Mouse (Mus musculus) lung, postnatal 0 days (tissue): ENCODE data around the gene Dazap2. TPM values are rescaled to one million over a fixed set of nuclear protein-coding genes. Genes with fewer than 3 reads are reported as not detected.

ENCODE experiments used
- ATAC-seq: fragments of 200-750 bp; cut with Nextera tagmentation; 2 replicates; pipeline ENCODE4 v1.8.0; 2017; ENCODE audit warnings: moderate library complexity
- DNase-seq: peaks from one replicate; pipeline ENCODE4 v3.0.0-alpha.2; 2016; ENCODE audit warnings: low spot score
- H3K27ac ChIP-seq: fragments of 300-500 bp; sonication (generic); 2 replicates; pipeline ENCODE4 v1.5.1; 2014; ENCODE audit warnings: antibody characterized with exemption, mild to moderate bottlenecking, low read length, mixed read lengths
- H3K27me3 ChIP-seq: fragments of 300-500 bp; sonication (generic); replicated peaks from 2 replicates; pipeline ENCODE4 v1.6.1; 2014; ENCODE audit warnings: low read length, mixed read lengths; ENCODE audit not compliant: insufficient read depth
- H3K36me3 ChIP-seq: fragments of 300-500 bp; sonication (generic); 2 replicates; pipeline ENCODE4 v1.6.1; 2014; ENCODE audit warnings: low read length, mixed read lengths; ENCODE audit not compliant: insufficient read depth
- H3K4me1 ChIP-seq: fragments of 300-500 bp; sonication (generic); 2 replicates; pipeline ENCODE4 v1.6.1; 2014; ENCODE audit warnings: antibody characterized with exemption, low read depth, low read length, mixed read lengths; ENCODE audit not compliant: insufficient read depth
- H3K4me2 ChIP-seq: fragments of 300-500 bp; sonication (generic); replicated peaks from 2 replicates; pipeline ENCODE4 v1.6.1; 2014; ENCODE audit warnings: low read depth, mild to moderate bottlenecking, low read length, moderate library complexity, mixed read lengths
- H3K4me3 ChIP-seq: fragments of 300-500 bp; sonication (generic); 2 replicates; pipeline ENCODE4 v1.5.1; 2014; ENCODE audit warnings: low read depth, low read length
- H3K9ac ChIP-seq: fragments of 300-500 bp; sonication (generic); replicated peaks from 2 replicates; pipeline ENCODE4 v1.6.1; 2014; ENCODE audit warnings: low read depth, mild to moderate bottlenecking
- H3K9me3 ChIP-seq: fragments of 300-500 bp; sonication (generic); 2 replicates; pipeline ENCODE4 v1.6.1; 2016; ENCODE audit warnings: low read length, mixed read lengths
- CTCF ChIP-seq: IDR thresholded peaks from 2 replicates; pipeline ENCODE4 v1.5.1; 2016; ENCODE audit warnings: antibody characterized with exemption, mild to moderate bottlenecking
- EP300 ChIP-seq: IDR thresholded peaks from 2 replicates; pipeline ENCODE4 v1.6.1; 2016; ENCODE audit warnings: antibody characterized with exemption, mild to moderate bottlenecking, control low read depth
- WGBS: fragments of 180-500 bp; shearing (Covaris S2); extraction: QIAGEN DNeasy Blood & Tissue Kit; methylation state at CpG from one replicate; pipeline ENCODE4 v1.1.7; 2014; 5-methylcytosine and 5-hydroxymethylcytosine counted together
- polyA plus RNA-seq: library from polyadenylated mRNA; unstranded; fragments of >200 nt; fragmentation: Nextera tagmentation; extraction: Ambion mirVana; gene quantifications from 2 replicates; pipeline ENCODE4 v1.2.1, GENCODE M21; 2015

Gene Dazap2
- polyA plus RNA-seq, 1 experiment from 2014 or later, result 299 TPM

DNA sequence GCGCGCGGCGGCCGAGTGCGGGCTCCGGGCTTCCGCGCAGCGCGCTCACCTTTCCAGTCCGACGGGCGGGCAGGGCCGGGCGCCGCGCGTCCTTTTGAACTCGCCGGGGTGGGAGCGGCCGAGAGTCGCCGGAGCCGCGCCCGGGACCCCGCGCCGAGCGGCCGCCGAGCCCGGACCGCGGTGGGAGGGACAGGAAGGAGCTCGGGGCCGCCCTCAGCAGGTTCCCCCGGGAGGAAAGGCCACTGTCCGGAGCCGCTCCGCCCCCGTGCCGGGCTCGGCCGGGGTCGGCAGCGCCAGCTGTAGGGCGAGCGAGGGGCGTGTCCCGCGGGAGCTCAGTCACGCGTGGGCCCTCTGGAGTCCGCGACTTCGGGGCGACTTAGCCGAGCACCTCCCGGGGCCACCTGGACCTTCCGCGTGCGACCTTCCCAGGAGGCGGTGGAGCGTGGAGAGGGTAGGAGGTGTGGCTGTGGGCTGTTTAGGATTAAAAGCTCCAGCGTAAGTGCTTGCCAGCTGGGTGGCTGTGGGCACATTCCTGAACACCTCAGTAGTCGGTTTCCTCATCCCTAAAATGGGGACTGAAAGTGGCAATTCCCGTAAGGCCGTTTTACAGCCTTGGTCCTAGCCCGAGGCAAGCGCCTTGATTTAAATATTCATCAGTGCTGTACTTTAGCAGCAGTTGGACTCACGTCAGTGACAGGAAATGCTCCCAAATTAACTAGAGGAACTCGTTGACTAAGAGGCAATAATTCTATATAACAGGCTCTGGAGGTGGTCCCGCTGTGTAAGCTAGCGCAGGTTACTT is 21.8 kb downstream of the Dazap2 start, which contains the start of gene Smagp:
Gene Smagp, minus strand, starts transcription at position 241 of the 802 bp plus-strand sequence.
- H3K4me2 ChIP-seq, result peak within 1 kb of the TSS; percentile 93
- peaks cover 3% of the 10 kb centered on the region; the same call in 1 of the 2 replicates for H3K4me1 ChIP-seq
- TF ChIP-seq EP300, result no peak
- peak; percentile 21; the same call in 1 of the 2 replicates for TF ChIP-seq CTCF
- peak within 1 kb of the TSS; percentile 77 for H3K27ac ChIP-seq
- under 1% methylated on average over 37 of the region's 77 CpGs for WGBS
- H3K27me3 ChIP-seq, result no peaks in the 10 kb centered on the region
- peak within 1 kb of the TSS; percentile 73 for H3K9ac ChIP-seq
- H3K9me3 ChIP-seq, result no peaks in the 10 kb centered on the region
- DNase-seq (peak; percentile 71), ATAC-seq (peak; percentile 82)
- peak within 1 kb of the TSS; percentile 67 for H3K4me3 ChIP-seq
- H3K36me3 ChIP-seq, result no peaks in the 10 kb centered on the region

DNA sequence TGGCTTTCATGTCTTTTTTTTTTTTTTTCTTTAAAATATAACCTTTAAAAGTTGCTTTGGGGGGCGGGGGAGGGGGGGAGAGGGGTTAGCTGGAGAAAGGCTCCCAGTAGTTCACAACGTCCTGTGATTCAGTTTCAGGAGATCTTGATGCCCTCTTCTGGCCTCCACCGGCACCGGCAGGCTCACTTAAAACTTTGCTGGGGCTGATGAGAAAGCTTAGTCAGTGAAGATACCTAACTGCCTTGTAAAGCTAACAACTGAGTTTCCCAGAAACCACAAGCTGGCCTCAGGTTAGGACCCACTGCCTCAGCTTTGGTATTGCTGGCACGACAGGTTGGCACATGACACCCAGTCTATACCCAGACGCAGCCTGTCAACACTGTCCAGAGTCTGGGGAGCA is 22.5 kb downstream of the Dazap2 start:
- DNase-seq (peak; percentile 61), ATAC-seq (no peak)
- Histone ChIP-seq H3K27ac (no peak overlapping the region), H3K36me3 (no peaks in the 10 kb centered on the region), H3K4me3 (no peak overlapping the region), H3K27me3 (no peaks in the 10 kb centered on the region), H3K9ac (no peak overlapping the region), H3K4me1 (peaks cover 3% of the 10 kb centered on the region; the same call in 1 of the 2 replicates), H3K4me2 (peak overlapping the region; percentile 93), H3K9me3 (no peaks in the 10 kb centered on the region)
- 17% methylated on average over 6 of the region's 6 CpGs for WGBS
- no peak for TF ChIP-seq EP300
- peak; percentile 63 for TF ChIP-seq CTCF

DNA sequence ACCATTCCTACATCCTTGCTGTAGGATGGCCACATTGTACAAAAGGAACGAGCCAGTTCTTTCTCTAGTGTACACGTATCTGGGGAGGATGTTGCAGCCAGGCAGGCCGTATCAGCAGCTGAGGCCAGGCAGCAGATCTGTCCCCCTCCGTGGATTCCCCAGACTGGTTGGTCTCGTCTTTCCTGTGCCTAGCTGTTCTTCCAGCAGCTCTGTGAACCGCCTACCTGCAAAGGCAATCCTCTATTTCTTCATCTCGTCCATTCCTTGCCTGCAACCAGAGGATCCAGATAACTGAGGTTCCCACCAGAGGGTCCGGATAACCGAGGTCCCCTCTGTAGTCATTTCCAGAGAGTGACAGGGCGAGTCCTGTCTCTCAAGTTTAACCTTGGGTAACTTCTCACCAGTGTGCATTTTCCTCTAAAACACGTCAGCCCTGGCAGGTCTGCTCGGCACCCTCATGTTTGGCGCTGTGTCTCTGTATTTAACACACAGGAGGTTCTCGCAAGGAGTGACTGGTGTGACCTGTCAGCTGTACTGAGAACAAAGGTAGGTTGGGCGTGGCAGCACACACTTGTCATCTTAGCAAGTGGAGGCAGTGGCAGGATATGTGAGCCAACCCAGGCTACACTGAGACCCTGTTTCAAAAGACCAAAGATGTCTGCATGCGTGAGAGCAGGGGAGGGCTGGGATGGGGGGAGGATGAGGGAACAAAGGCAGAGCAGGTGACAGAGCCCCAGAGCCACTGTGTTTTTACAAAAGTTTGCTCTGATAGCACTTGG is 25.0 kb downstream of the Dazap2 start:
- whole genome bisulfite sequencing, result 59% methylated on average over 16 of the region's 16 CpGs
- peaks cover 3% of the 10 kb centered on the region; the same call in 1 of the 2 replicates for H3K4me1 ChIP-seq
- no peak overlapping the region for H3K27ac ChIP-seq
- DNase-seq, result no peak
- no peak overlapping the region for H3K4me2 ChIP-seq
- ATAC-seq, result no peak
- H3K36me3 ChIP-seq, result no peaks in the 10 kb centered on the region
- no peak overlapping the region for H3K9ac ChIP-seq
- no peak overlapping the region for H3K4me3 ChIP-seq
- H3K27me3 ChIP-seq, result no peaks in the 10 kb centered on the region
- H3K9me3 ChIP-seq, result no peaks in the 10 kb centered on the region
- no peak for TF ChIP-seq EP300
- no peak for TF ChIP-seq CTCF

DNA sequence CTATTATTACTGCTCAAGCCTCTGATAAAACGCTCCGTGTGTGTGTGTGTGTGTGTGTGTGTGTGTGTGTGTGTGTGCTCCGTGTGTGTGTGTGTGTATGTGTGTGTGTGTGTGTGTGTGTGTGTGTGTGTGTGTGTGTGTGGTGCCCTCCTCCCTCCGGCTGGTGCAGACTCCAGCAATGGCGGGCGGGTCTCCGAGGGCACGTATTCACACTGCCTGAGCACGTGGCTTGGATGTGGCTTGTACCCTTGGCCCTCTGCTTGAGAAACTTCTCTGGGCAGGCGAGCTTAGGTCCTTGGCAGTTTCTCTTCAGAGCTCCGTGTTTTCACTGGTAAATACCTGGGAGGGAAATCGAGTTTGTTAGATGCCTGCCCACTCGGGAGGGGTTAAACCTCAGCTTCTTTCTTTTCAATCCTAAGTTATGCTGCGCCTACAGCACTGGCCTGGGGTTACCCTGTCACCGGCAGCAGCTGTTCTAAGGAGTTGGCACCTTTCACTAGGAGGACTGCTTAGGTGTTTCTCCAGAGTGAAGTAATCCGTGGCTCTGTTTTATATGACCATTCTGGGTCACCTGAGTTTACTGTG is 26.2 kb downstream of the Dazap2 start:
- Histone ChIP-seq H3K9me3 (no peaks in the 10 kb centered on the region), H3K27me3 (no peaks in the 10 kb centered on the region), H3K9ac (no peak overlapping the region), H3K4me3 (no peak overlapping the region), H3K27ac (no peak overlapping the region), H3K36me3 (no peaks in the 10 kb centered on the region), H3K4me2 (no peak overlapping the region), H3K4me1 (peaks cover 3% of the 10 kb centered on the region; the same call in 1 of the 2 replicates)
- 48% methylated on average over 10 of the region's 16 CpGs for WGBS
- DNase-seq (no peak), ATAC-seq (no peak)
- TF ChIP-seq CTCF, result no peak
- TF ChIP-seq EP300, result no peak

DNA sequence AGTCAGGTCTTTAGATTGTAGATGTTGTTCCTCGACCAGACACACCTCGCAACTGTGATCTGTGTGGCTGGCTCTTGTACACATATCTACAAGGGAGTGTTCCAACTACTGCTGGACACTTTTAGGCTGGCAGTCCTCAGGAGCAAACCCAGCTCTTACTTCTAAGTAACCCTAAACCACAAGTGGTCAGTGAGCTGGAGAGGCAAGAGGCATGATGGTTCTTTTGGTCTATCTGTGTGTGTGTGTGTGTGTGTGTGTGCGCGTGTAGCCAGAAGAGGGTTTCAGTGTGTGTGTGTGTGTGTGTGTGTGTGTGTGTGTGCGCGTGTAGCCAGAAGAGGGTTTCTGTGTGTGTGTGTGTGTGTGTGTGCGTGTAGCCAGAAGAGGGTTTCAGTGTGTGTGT is 27.3 kb downstream of the Dazap2 start:
- Histone ChIP-seq H3K9me3 (no peaks in the 10 kb centered on the region), H3K9ac (no peak overlapping the region), H3K4me2 (no peak overlapping the region), H3K27ac (no peak overlapping the region), H3K36me3 (no peaks in the 10 kb centered on the region), H3K4me1 (no peaks in the 10 kb centered on the region), H3K27me3 (no peaks in the 10 kb centered on the region), H3K4me3 (no peak overlapping the region)
- TF ChIP-seq CTCF, result no peak
- no peak for TF ChIP-seq EP300
- DNase-seq, result no peak
- no peak for ATAC-seq
- 89% methylated on average over 7 of the region's 7 CpGs for WGBS

DNA sequence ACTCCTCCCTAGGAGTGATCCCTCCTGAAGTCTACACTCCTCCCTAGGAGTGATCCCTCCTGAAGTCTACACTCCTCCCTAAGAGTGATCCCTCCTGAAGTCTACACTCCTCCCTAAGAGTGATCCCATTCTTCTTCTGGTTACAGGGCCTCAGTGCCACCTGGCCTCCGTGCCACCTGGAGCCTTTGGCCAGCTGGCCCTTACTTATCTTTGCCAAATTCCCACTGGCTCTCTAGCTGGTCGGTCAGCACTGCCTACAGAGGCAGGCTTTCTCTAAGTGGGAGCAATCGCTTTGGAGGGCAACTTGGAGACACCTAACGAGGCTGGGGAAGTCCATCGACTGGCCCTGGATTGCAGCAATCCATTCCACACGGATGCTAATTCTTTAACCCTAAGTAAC is 31.0 kb downstream of the Dazap2 start:
- no peak for DNase-seq
- no peak for ATAC-seq
- Histone ChIP-seq H3K4me1 (no peaks in the 10 kb centered on the region), H3K27me3 (no peaks in the 10 kb centered on the region), H3K36me3 (no peaks in the 10 kb centered on the region), H3K27ac (no peak overlapping the region), H3K9me3 (no peaks in the 10 kb centered on the region), H3K4me2 (no peak overlapping the region), H3K4me3 (no peak overlapping the region), H3K9ac (no peak overlapping the region)
- WGBS, result 72% methylated on average over 6 of the region's 6 CpGs
- no peak for TF ChIP-seq CTCF
